Comparison of ENCODE assay signal across 25 mouse cellular contexts in the genomic region with DNA sequence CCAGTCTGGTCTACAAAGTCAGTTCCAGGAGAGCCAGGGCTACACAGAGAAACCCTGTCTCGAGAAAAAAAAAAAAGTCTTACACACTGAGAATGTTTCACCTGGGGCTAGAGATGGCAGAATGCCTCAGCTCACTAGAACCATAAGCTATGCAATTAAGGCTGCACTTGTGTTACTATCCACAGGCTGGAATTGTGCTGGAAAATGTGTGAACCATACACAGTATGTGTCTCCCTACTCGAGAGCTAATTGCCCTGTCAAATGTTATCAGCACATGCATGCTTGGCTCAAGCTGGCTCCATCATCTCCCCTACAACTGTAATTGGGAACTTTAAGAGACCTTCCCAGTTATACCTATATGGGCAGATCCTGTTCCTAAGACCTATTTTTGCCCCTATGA. TPM values are rescaled to one million over a fixed set of nuclear protein-coding genes. Genes with fewer than 3 reads are reported as not detected.
DNase-seq lines count a peak whose midpoint lies in the region; ATAC-seq and TF ChIP-seq lines count a peak whose summit lies in the region.
"Had no signal": no experiment of that assay in that cellular context is flagged by ENCODE, and none has a peak within 500 bp of the region (broad histone marks: within the 10 kb centered on the region; RNA-seq: fewer than 3 reads in every experiment).

No protein-coding gene starts in this region.

- peak; percentile 16 for DNase-seq in cerebellum, adult 9-10 months
- DNase-seq in cerebellum, adult 2 months: no peak
- peak; percentile 41 for DNase-seq in forebrain, embryonic 14.5 days (ENCODE audit: low spot score)
- DNase-seq in midbrain, postnatal 0 days (ENCODE audit: low spot score): peak; percentile 63
- DNase-seq in midbrain, embryonic 11.5 days (ENCODE audit: low spot score, missing footprints): no peak
- peak; percentile 66 for DNase-seq in retina, postnatal 1 day
- DNase-seq in kidney, adult 2 months: no peak
- DNase-seq: adrenal gland, adult 8-10 months; adrenal gland, postnatal 25 days; gastrocnemius, postnatal 14 days; heart, adult 11 months; heart, postnatal 10 days; heart, postnatal 36 days had no signal

- TF ChIP-seq POLR2A in cerebellum, adult 2 months (IDR thresholded peaks at IDR 0.05; ENCODE audit: borderline replicate concordance, insufficient read depth, low read length): no peak
- no peak for TF ChIP-seq POLR2A in kidney, adult 2 months (IDR thresholded peaks at IDR 0.05; ENCODE audit: low read depth, low read length)

- no peaks in the 10 kb centered on the region for H3K27me3 ChIP-seq in cerebellum, adult 2 months (ENCODE audit: control insufficient read depth, insufficient read depth, low read length)
- H3K27me3 ChIP-seq in forebrain, embryonic 14.5 days (replicated peaks; ENCODE audit: control insufficient read depth, insufficient read depth, low read length): no peaks in the 10 kb centered on the region
- no peaks in the 10 kb centered on the region; the same call in 1 of the 2 replicates for H3K27me3 ChIP-seq in forebrain, embryonic 16.5 days (replicated peaks; ENCODE audit: control insufficient read depth, insufficient read depth, low read length)
- no peaks in the 10 kb centered on the region for H3K27me3 ChIP-seq in midbrain, postnatal 0 days (ENCODE audit: insufficient read depth, low read length)
- peaks cover 20% of the 10 kb centered on the region for H3K27me3 ChIP-seq in midbrain, embryonic 11.5 days (ENCODE audit: control insufficient read depth, insufficient read depth, low read length)
- H3K27me3 ChIP-seq in kidney, adult 2 months (replicated peaks; ENCODE audit: control insufficient read depth, insufficient read depth, low read length): no peaks in the 10 kb centered on the region

- peaks cover 19% of the 10 kb centered on the region for H3K4me1 ChIP-seq in cerebellum, adult 2 months (ENCODE audit: control insufficient read depth, insufficient read depth, low read length)
- H3K4me1 ChIP-seq in forebrain, embryonic 14.5 days (ENCODE audit: control insufficient read depth, insufficient read depth, low read length): peaks cover 22% of the 10 kb centered on the region
- H3K4me1 ChIP-seq in forebrain, embryonic 16.5 days (replicated peaks; ENCODE audit: control insufficient read depth, insufficient read depth, low read length): peaks cover 31% of the 10 kb centered on the region
- H3K4me1 ChIP-seq in midbrain, postnatal 0 days (ENCODE audit: insufficient read depth, low read length): peaks cover 14% of the 10 kb centered on the region; the same call in 1 of the 2 replicates
- H3K4me1 ChIP-seq in midbrain, embryonic 11.5 days (ENCODE audit: control insufficient read depth, insufficient read depth, low read length): peaks cover 15% of the 10 kb centered on the region
- no peaks in the 10 kb centered on the region for H3K4me1 ChIP-seq in kidney, adult 2 months (ENCODE audit: control insufficient read depth, insufficient read depth, low read length)

- H3K9me3 ChIP-seq in forebrain, embryonic 14.5 days (replicated peaks; ENCODE audit: control insufficient read depth, low read length): no peaks in the 10 kb centered on the region
- H3K9me3 ChIP-seq in forebrain, embryonic 16.5 days (ENCODE audit: control insufficient read depth, low read length): no peaks in the 10 kb centered on the region
- no peaks in the 10 kb centered on the region for H3K9me3 ChIP-seq in midbrain, postnatal 0 days (ENCODE audit: low read length)
- H3K9me3 ChIP-seq in midbrain, embryonic 11.5 days (ENCODE audit: control insufficient read depth, low read length): no peaks in the 10 kb centered on the region
- H3K9me3 ChIP-seq: forebrain, embryonic 10.5 days; forebrain, embryonic 13.5 days; heart, embryonic 12.5 days; heart, embryonic 15.5 days; hindbrain, embryonic 10.5 days; hindbrain, embryonic 13.5 days had no signal

- no peak overlapping the region for H3K9ac ChIP-seq in forebrain, embryonic 14.5 days (ENCODE audit: low read length)
- H3K9ac ChIP-seq in forebrain, embryonic 16.5 days (replicated peaks; ENCODE audit: low read depth, low read length): no peak overlapping the region
- H3K9ac ChIP-seq in midbrain, postnatal 0 days (replicated peaks; ENCODE audit: low read length, poor library complexity, severe bottlenecking): no peak overlapping the region
- H3K9ac ChIP-seq in midbrain, embryonic 11.5 days (ENCODE audit: low read length): no peak overlapping the region
- H3K9ac ChIP-seq: forebrain, embryonic 13.5 days; heart, embryonic 12.5 days; heart, embryonic 15.5 days; hindbrain, embryonic 13.5 days had no signal

- ATAC-seq in forebrain, embryonic 14.5 days: no peak
- no peak for ATAC-seq in forebrain, embryonic 16.5 days
- ATAC-seq in midbrain, postnatal 0 days (ENCODE audit: low FRiP score): no peak
- no peak for ATAC-seq in midbrain, embryonic 11.5 days (ENCODE audit: low FRiP score)
- ATAC-seq: activated CD4-positive, CD25-positive, alpha-beta regulatory T cell, adult 4 months; forebrain, embryonic 13.5 days; intestine, postnatal 0 days had no signal

- no peak for TF ChIP-seq CTCF in cerebellum, adult 2 months (IDR thresholded peaks at IDR 0.05; ENCODE audit: borderline replicate concordance, insufficient read depth, low read depth, low read length)
- TF ChIP-seq CTCF in midbrain, postnatal 0 days (IDR thresholded peaks at IDR 0.05): no peak
- TF ChIP-seq CTCF in kidney, adult 2 months (conservative IDR thresholded peaks at IDR 0.05; ENCODE audit: insufficient read depth, insufficient read length, low read depth, low read length): no peak

- H3K4me2 ChIP-seq in forebrain, embryonic 14.5 days (ENCODE audit: low read length): no peak overlapping the region
- H3K4me2 ChIP-seq in forebrain, embryonic 16.5 days (ENCODE audit: low read length): no peak overlapping the region
- H3K4me2 ChIP-seq in midbrain, postnatal 0 days (ENCODE audit: low read depth, low read length, poor library complexity, severe bottlenecking): no peak overlapping the region
- no peak overlapping the region for H3K4me2 ChIP-seq in midbrain, embryonic 11.5 days
- H3K4me2 ChIP-seq: forebrain, embryonic 13.5 days; heart, embryonic 12.5 days; hindbrain, embryonic 13.5 days had no signal

- H3K27ac ChIP-seq in cerebellum, adult 2 months (ENCODE audit: insufficient read depth, low read length): no peak overlapping the region
- no peak overlapping the region for H3K27ac ChIP-seq in forebrain, embryonic 14.5 days (ENCODE audit: low read depth, low read length)
- no peak overlapping the region for H3K27ac ChIP-seq in forebrain, embryonic 16.5 days (ENCODE audit: low read length)
- no peak overlapping the region for H3K27ac ChIP-seq in midbrain, postnatal 0 days (ENCODE audit: low read depth, low read length)
- H3K27ac ChIP-seq in midbrain, embryonic 11.5 days (ENCODE audit: low read depth, low read length): no peak overlapping the region
- H3K27ac ChIP-seq in kidney, adult 2 months (ENCODE audit: insufficient read depth, low read depth, low read length): no peak overlapping the region
- H3K27ac ChIP-seq: forebrain, embryonic 10.5 days; forebrain, embryonic 13.5 days; heart, embryonic 15.5 days; hindbrain, embryonic 10.5 days; hindbrain, embryonic 13.5 days had no signal

- H3K36me3 ChIP-seq in forebrain, embryonic 14.5 days (ENCODE audit: control insufficient read depth, insufficient read depth, low read length): 0 out of 2 replicates have a peak, but pooled peaks cover 5% of the 10 kb centered on the region
- H3K36me3 ChIP-seq in forebrain, embryonic 16.5 days (ENCODE audit: control insufficient read depth, insufficient read depth): no peaks in the 10 kb centered on the region
- H3K36me3 ChIP-seq in midbrain, postnatal 0 days (ENCODE audit: insufficient read depth, low read length): 0 out of 2 replicates have a peak, but pooled peaks cover 3% of the 10 kb centered on the region
- peaks cover 3% of the 10 kb centered on the region; the same call in 1 of the 2 replicates for H3K36me3 ChIP-seq in midbrain, embryonic 11.5 days (ENCODE audit: control insufficient read depth, insufficient read depth, low read length)
- no peaks in the 10 kb centered on the region for H3K36me3 ChIP-seq in kidney, adult 2 months (ENCODE audit: control insufficient read depth, insufficient read depth, low read length)
- H3K36me3 ChIP-seq: heart, embryonic 12.5 days; heart, embryonic 15.5 days; hindbrain, embryonic 13.5 days had no signal

- 50% methylated on average over 2 of the region's 2 CpGs for WGBS in cerebellum, adult 2 months
- WGBS in forebrain, embryonic 14.5 days: 56% methylated on average over 2 of the region's 2 CpGs
- 65% methylated on average over 2 of the region's 2 CpGs for WGBS in forebrain, embryonic 16.5 days
- WGBS in midbrain, postnatal 0 days: 86% methylated on average over 2 of the region's 2 CpGs
- WGBS in midbrain, embryonic 11.5 days: 82% methylated on average over 2 of the region's 2 CpGs
- 88% methylated on average over 2 of the region's 2 CpGs for WGBS in kidney, adult 2 months

- H3K4me3 ChIP-seq in cerebellum, adult 2 months (replicated peaks; ENCODE audit: insufficient read depth, low read depth, low read length): no peak overlapping the region
- no peak overlapping the region for H3K4me3 ChIP-seq in forebrain, embryonic 14.5 days (ENCODE audit: low read depth, low read length)
- no peak overlapping the region for H3K4me3 ChIP-seq in forebrain, embryonic 16.5 days (replicated peaks; ENCODE audit: low read length)
- H3K4me3 ChIP-seq in midbrain, postnatal 0 days (ENCODE audit: low read depth, low read length): no peak overlapping the region
- no peak overlapping the region for H3K4me3 ChIP-seq in midbrain, embryonic 11.5 days (ENCODE audit: low read depth, low read length)
- H3K4me3 ChIP-seq in kidney, adult 2 months (ENCODE audit: insufficient read depth, low read depth, low read length): no peak overlapping the region
- H3K4me3 ChIP-seq: forebrain, embryonic 10.5 days; forebrain, embryonic 13.5 days; heart, embryonic 12.5 days; heart, embryonic 15.5 days; hindbrain, embryonic 10.5 days; hindbrain, embryonic 13.5 days had no signal

RNA-seq across cellular contexts. Expression of gene Actl10, which starts 0.6 kb away (rescaled TPM):
- polyA plus RNA-seq in cerebellum, adult 2 months (2012; rRNA removed): 0.07 and 0.10 TPM in 2 replicates
- 0.15 and 0.19 TPM in 2 replicates for polyA plus RNA-seq in forebrain, embryonic 14.5 days (2014; fragmentation: Nextera tagmentation; extraction: Ambion mirVana)
- 0.37 and 0.86 TPM in 2 replicates for polyA plus RNA-seq in forebrain, embryonic 16.5 days (2015; fragmentation: Nextera tagmentation; extraction: Ambion mirVana)
- total RNA-seq in midbrain, postnatal 0 days (2014; rRNA removed): not detected in 2 replicates
- polyA plus RNA-seq in midbrain, postnatal 0 days (2015; fragmentation: Nextera tagmentation; extraction: Ambion mirVana): 0.11 and 0.16 TPM in 2 replicates
- polyA plus RNA-seq in midbrain, embryonic 11.5 days (2014; fragmentation: Nextera tagmentation; extraction: Ambion mirVana): not detected in 2 replicates
- 0.05 TPM in 1 of 2 replicates, not detected in the other for polyA plus RNA-seq in kidney, adult 2 months (2012; rRNA removed)
- total RNA-seq: gastrocnemius, postnatal 14 days; heart, adult 8-10 months; heart, postnatal 36 days had no signal
- polyA plus RNA-seq: activated CD4-positive, CD25-positive, alpha-beta regulatory T cell, adult 4 months; embryonic facial prominence, embryonic 11.5 days; embryonic facial prominence, embryonic 14.5 days; intestine, postnatal 0 days had no signal

RNA-seq across cellular contexts. Expression of gene 1700003F12Rik, which starts 4.1 kb away (rescaled TPM):
- polyA plus RNA-seq in cerebellum, adult 2 months (2012; rRNA removed): 1.1 and 1.4 TPM in 2 replicates
- 1.2 TPM in 2 replicates for polyA plus RNA-seq in forebrain, embryonic 14.5 days (2014; fragmentation: Nextera tagmentation; extraction: Ambion mirVana)
- polyA plus RNA-seq in forebrain, embryonic 16.5 days (2015; fragmentation: Nextera tagmentation; extraction: Ambion mirVana): 1.9 and 2.9 TPM in 2 replicates
- 1.6 and 2.5 TPM in 2 replicates for total RNA-seq in midbrain, postnatal 0 days (2014; rRNA removed)
- polyA plus RNA-seq in midbrain, postnatal 0 days (2015; fragmentation: Nextera tagmentation; extraction: Ambion mirVana): 4.0 and 5.3 TPM in 2 replicates
- polyA plus RNA-seq in midbrain, embryonic 11.5 days (2014; fragmentation: Nextera tagmentation; extraction: Ambion mirVana): 2.4 and 2.6 TPM in 2 replicates
- 0.29 and 0.52 TPM in 2 replicates for polyA plus RNA-seq in kidney, adult 2 months (2012; rRNA removed)
- total RNA-seq: adrenal gland, postnatal 25 days; heart, adult 8-10 months; heart, postnatal 36 days had no signal
- polyA plus RNA-seq: activated CD4-positive, CD25-positive, alpha-beta regulatory T cell, adult 4 months had no signal

RNA-seq across cellular contexts. Expression of gene Necab3, which starts 7.8 kb away (rescaled TPM):
- polyA plus RNA-seq in cerebellum, adult 2 months (2012; rRNA removed): 64.1 and 77.2 TPM in 2 replicates
- polyA plus RNA-seq in forebrain, embryonic 14.5 days (2014; fragmentation: Nextera tagmentation; extraction: Ambion mirVana): 19.8 and 23.6 TPM in 2 replicates
- polyA plus RNA-seq in forebrain, embryonic 16.5 days (2015; fragmentation: Nextera tagmentation; extraction: Ambion mirVana): 22.0 and 27.1 TPM in 2 replicates
- total RNA-seq in midbrain, postnatal 0 days (2014; rRNA removed): 23.3 and 27.7 TPM in 2 replicates
- 18.1 and 18.9 TPM in 2 replicates for polyA plus RNA-seq in midbrain, postnatal 0 days (2015; fragmentation: Nextera tagmentation; extraction: Ambion mirVana)
- 6.1 and 6.9 TPM in 2 replicates for polyA plus RNA-seq in midbrain, embryonic 11.5 days (2014; fragmentation: Nextera tagmentation; extraction: Ambion mirVana)
- polyA plus RNA-seq in kidney, adult 2 months (2012; rRNA removed): 1.5 and 1.8 TPM in 2 replicates

RNA-seq across cellular contexts. Expression of gene E2f1, which starts 18.8 kb away (rescaled TPM):
- 4.1 and 5.0 TPM in 2 replicates for polyA plus RNA-seq in cerebellum, adult 2 months (2012; rRNA removed)
- polyA plus RNA-seq in forebrain, embryonic 14.5 days (2014; fragmentation: Nextera tagmentation; extraction: Ambion mirVana): 3.5 and 5.0 TPM in 2 replicates
- 10.8 and 12.1 TPM in 2 replicates for polyA plus RNA-seq in forebrain, embryonic 16.5 days (2015; fragmentation: Nextera tagmentation; extraction: Ambion mirVana)
- total RNA-seq in midbrain, postnatal 0 days (2014; rRNA removed): 2.0 and 2.3 TPM in 2 replicates
- 2.1 and 2.3 TPM in 2 replicates for polyA plus RNA-seq in midbrain, postnatal 0 days (2015; fragmentation: Nextera tagmentation; extraction: Ambion mirVana)
- 14.5 and 15.3 TPM in 2 replicates for polyA plus RNA-seq in midbrain, embryonic 11.5 days (2014; fragmentation: Nextera tagmentation; extraction: Ambion mirVana)
- 3.6 and 4.1 TPM in 2 replicates for polyA plus RNA-seq in kidney, adult 2 months (2012; rRNA removed)

RNA-seq across cellular contexts. Expression of gene Pxmp4, which starts 52.6 kb away (rescaled TPM):
- 14.8 and 14.9 TPM in 2 replicates for polyA plus RNA-seq in cerebellum, adult 2 months (2012; rRNA removed)
- 14.8 and 15.2 TPM in 2 replicates for polyA plus RNA-seq in forebrain, embryonic 14.5 days (2014; fragmentation: Nextera tagmentation; extraction: Ambion mirVana)
- 12.0 and 14.8 TPM in 2 replicates for polyA plus RNA-seq in forebrain, embryonic 16.5 days (2015; fragmentation: Nextera tagmentation; extraction: Ambion mirVana)
- total RNA-seq in midbrain, postnatal 0 days (2014; rRNA removed): 16.1 and 21.6 TPM in 2 replicates
- 17.8 and 21.1 TPM in 2 replicates for polyA plus RNA-seq in midbrain, postnatal 0 days (2015; fragmentation: Nextera tagmentation; extraction: Ambion mirVana)
- polyA plus RNA-seq in midbrain, embryonic 11.5 days (2014; fragmentation: Nextera tagmentation; extraction: Ambion mirVana): 12.3 and 14.1 TPM in 2 replicates
- 118 and 138 TPM in 2 replicates for polyA plus RNA-seq in kidney, adult 2 months (2012; rRNA removed)

Comparison
In these comparisons a context has a peak if more than half of its experiments do, and no peak if none do; other contexts are left out.
1. DNase-seq: peak in cerebellum, adult 9-10 months (single experiment), forebrain, embryonic 14.5 days (single experiment), midbrain, postnatal 0 days (single experiment) and retina, postnatal 1 day (single experiment); none in cerebellum, adult 2 months (0 of 2), midbrain, embryonic 11.5 days (single experiment) and kidney, adult 2 months (single experiment).